In genomic region chr9:119323260-119323645, GRCm38 (mm10) we compare ENCODE assay signal across 8 mouse cellular contexts. TPM values are rescaled to one million over a fixed set of nuclear protein-coding genes. Genes with fewer than 3 reads are reported as not detected.
DNase-seq lines count a peak whose midpoint lies in the region; ATAC-seq and TF ChIP-seq lines count a peak whose summit lies in the region.

No protein-coding gene starts in this region.

- H3K27me3 ChIP-seq in cerebellum, adult 2 months (ENCODE audit: control insufficient read depth, insufficient read depth, low read length), result no peaks in the 10 kb centered on the region
- no peaks in the 10 kb centered on the region for H3K27me3 ChIP-seq in C2C12 (ENCODE audit: control insufficient read depth, insufficient read depth, insufficient read length)
- H3K27me3 ChIP-seq in forebrain, embryonic 12.5 days, result no peaks in the 10 kb centered on the region
- H3K27me3 ChIP-seq in liver, embryonic 14.5 days (ENCODE audit: control insufficient read depth, insufficient read depth, low read length), result no peaks in the 10 kb centered on the region

- H3K27ac ChIP-seq in cerebellum, adult 2 months (ENCODE audit: insufficient read depth, low read length), result peak overlapping the region; percentile 65
- peak overlapping the region; percentile 93 for H3K27ac ChIP-seq in forebrain, embryonic 12.5 days
- H3K27ac ChIP-seq in liver, embryonic 14.5 days, result peak overlapping the region; percentile 99

- no peaks in the 10 kb centered on the region for H3K36me3 ChIP-seq in C2C12 (ENCODE audit: control insufficient read depth, insufficient read depth)
- 0 out of 2 replicates have a peak, but pooled peaks cover 2% of the 10 kb centered on the region for H3K36me3 ChIP-seq in forebrain, embryonic 12.5 days (replicated peaks)
- H3K36me3 ChIP-seq in liver, embryonic 14.5 days (replicated peaks; ENCODE audit: control insufficient read depth, insufficient read depth, low read depth), result no peaks in the 10 kb centered on the region

- peak overlapping the region; percentile 92 for H3K4me2 ChIP-seq in forebrain, embryonic 12.5 days
- peak overlapping the region; percentile 99 for H3K4me2 ChIP-seq in liver, embryonic 14.5 days (ENCODE audit: low read depth)

- no peak for TF ChIP-seq EP300 in liver, embryonic 14.5 days (IDR thresholded peaks at IDR 0.05; ENCODE audit: low read depth)

- H3K9me3 ChIP-seq in forebrain, embryonic 12.5 days, result no peaks in the 10 kb centered on the region
- no peaks in the 10 kb centered on the region for H3K9me3 ChIP-seq in liver, embryonic 14.5 days (ENCODE audit: control insufficient read depth, low read length)

- TF ChIP-seq CTCF in cerebellum, adult 2 months (IDR thresholded peaks at IDR 0.05; ENCODE audit: borderline replicate concordance, insufficient read depth, low read depth, low read length), result no peak
- TF ChIP-seq CTCF in C2C12 (IDR thresholded peaks at IDR 0.05; ENCODE audit: control insufficient read depth, insufficient read depth, insufficient read length), result no peak
- no peak for TF ChIP-seq CTCF in liver, embryonic 14.5 days (IDR thresholded peaks at IDR 0.05; ENCODE audit: low read depth)

- DNase-seq in cerebellum, adult 2 months, result no peak
- no peak for DNase-seq in cerebellum, postnatal 10 days
- no peak for DNase-seq in liver, embryonic 14.5 days (ENCODE audit: low read depth in 3 of 3, low spot score in 3 of 3)
- DNase-seq in thymus, adult 18-20 months, result no peak
- DNase-seq in retina, postnatal 1 day, result no peak
- no peak for DNase-seq in left cerebral cortex, adult 9 months (ENCODE audit: low spot score in 2 of 2)

- H3K4me3 ChIP-seq in cerebellum, adult 2 months (replicated peaks; ENCODE audit: insufficient read depth, low read depth, low read length), result peak overlapping the region; percentile 66
- H3K4me3 ChIP-seq in C2C12 (ENCODE audit: insufficient read depth, poor library complexity, severe bottlenecking), result peak overlapping the region; percentile 35
- H3K4me3 ChIP-seq in forebrain, embryonic 12.5 days (replicated peaks), result peak overlapping the region; percentile 95
- peak overlapping the region; percentile 82 to 83 for H3K4me3 ChIP-seq in liver, embryonic 14.5 days (ENCODE audit: insufficient read depth in 1 of 2, low read depth in 2 of 2, low read length in 2 of 2)

- H3K79me3 ChIP-seq in C2C12 (ENCODE audit: low read depth), result peaks cover 22% of the 10 kb centered on the region

- H3K9ac ChIP-seq in forebrain, embryonic 12.5 days, result peak overlapping the region; percentile 85
- peak overlapping the region; percentile 94 for H3K9ac ChIP-seq in liver, embryonic 14.5 days (replicated peaks)

- peaks cover 40% of the 10 kb centered on the region for H3K79me2 ChIP-seq in C2C12 (ENCODE audit: control insufficient read depth, insufficient read depth)

- TF ChIP-seq POLR2A in cerebellum, adult 2 months (IDR thresholded peaks at IDR 0.05; ENCODE audit: borderline replicate concordance, insufficient read depth, low read length), result no peak

- no peak for ATAC-seq in forebrain, embryonic 12.5 days (ENCODE audit: low FRiP score)
- ATAC-seq in liver, embryonic 14.5 days (ENCODE audit: insufficient read depth), result no peak

- H3ac ChIP-seq in C2C12 (ENCODE audit: control insufficient read depth, insufficient read length, low read depth), result peak overlapping the region; percentile 51

- 3% methylated on average over 9 of the region's 9 CpGs for WGBS in cerebellum, adult 2 months
- WGBS in forebrain, embryonic 12.5 days, result 4% methylated on average over 9 of the region's 9 CpGs
- 2% methylated on average over 9 of the region's 9 CpGs for WGBS in liver, embryonic 14.5 days (ENCODE audit: insufficient replicate concordance)

- H3K4me1 ChIP-seq in cerebellum, adult 2 months (ENCODE audit: control insufficient read depth, insufficient read depth, low read length), result no peaks in the 10 kb centered on the region
- peaks cover 20% of the 10 kb centered on the region for H3K4me1 ChIP-seq in forebrain, embryonic 12.5 days
- H3K4me1 ChIP-seq in liver, embryonic 14.5 days (replicated peaks; ENCODE audit: control insufficient read depth in 2 of 2, insufficient read depth in 2 of 2, low read length in 1 of 2), result peaks cover 11 to 18% of the 10 kb centered on the region in 2 experiments; a peak in 3 of 4 replicates

TF ChIP-seq in C2C12, 6 proteins besides CTCF, POLR2A, EP300 and RAD21:
- TF ChIP-seq MYOD1 (IDR thresholded peaks at IDR 0.05; ENCODE audit: control insufficient read depth, insufficient read length, low read depth), result no peak
- TF ChIP-seq USF1 (IDR thresholded peaks at IDR 0.05; ENCODE audit: low read depth), result no peak
- TF ChIP-seq CEBPB (IDR thresholded peaks at IDR 0.05; ENCODE audit: low read depth), result no peak
- TF ChIP-seq MYOG (IDR thresholded peaks at IDR 0.05; ENCODE audit: control insufficient read depth, extremely low read depth, insufficient read length), result no peak
- no peak for TF ChIP-seq FOSL1 (IDR thresholded peaks at IDR 0.05; ENCODE audit: insufficient read depth, low read length, poor library complexity, severe bottlenecking)
- TF ChIP-seq MAX (IDR thresholded peaks at IDR 0.05), result no peak

RNA-seq across cellular contexts. Expression of gene Oxsr1, which starts 1.0 kb away (rescaled TPM):
- polyA plus RNA-seq in cerebellum, adult 2 months (2012; rRNA removed), result 45.7 and 47.9 TPM in 2 replicates
- 13.0 TPM for polyA plus RNA-seq in C2C12 (2012; fragmentation: generic; extraction: Trizol)
- polyA plus RNA-seq in forebrain, embryonic 12.5 days (2016; fragmentation: Nextera tagmentation; extraction: Ambion mirVana), result 19.9 and 21.6 TPM in 2 replicates
- polyA plus RNA-seq in liver, embryonic 14.5 days (2012; rRNA removed), result 8.3 and 11.8 TPM in 2 replicates
- polyA plus RNA-seq in liver, embryonic 14.5 days (2014; fragmentation: Nextera tagmentation; extraction: Ambion mirVana), result 4.9 and 6.3 TPM in 2 replicates

RNA-seq across cellular contexts. Expression of gene Acaa1a, which starts 16.2 kb away (rescaled TPM):
- 135 and 139 TPM in 2 replicates for polyA plus RNA-seq in cerebellum, adult 2 months (2012; rRNA removed)
- polyA plus RNA-seq in C2C12 (2012; fragmentation: generic; extraction: Trizol), result 50.9 TPM
- polyA plus RNA-seq in forebrain, embryonic 12.5 days (2016; fragmentation: Nextera tagmentation; extraction: Ambion mirVana), result 73.4 and 75.9 TPM in 2 replicates
- polyA plus RNA-seq in liver, embryonic 14.5 days (2012; rRNA removed), result 26.6 and 27.3 TPM in 2 replicates
- polyA plus RNA-seq in liver, embryonic 14.5 days (2014; fragmentation: Nextera tagmentation; extraction: Ambion mirVana), result 28.4 and 30.6 TPM in 2 replicates

RNA-seq across cellular contexts. Expression of gene Myd88, which starts 18.0 kb away (rescaled TPM):
- polyA plus RNA-seq in cerebellum, adult 2 months (2012; rRNA removed), result 5.4 and 6.1 TPM in 2 replicates
- 19.5 TPM for polyA plus RNA-seq in C2C12 (2012; fragmentation: generic; extraction: Trizol)
- polyA plus RNA-seq in forebrain, embryonic 12.5 days (2016; fragmentation: Nextera tagmentation; extraction: Ambion mirVana), result 5.6 and 5.9 TPM in 2 replicates
- 5.8 and 6.4 TPM in 2 replicates for polyA plus RNA-seq in liver, embryonic 14.5 days (2012; rRNA removed)
- 15.0 and 15.8 TPM in 2 replicates for polyA plus RNA-seq in liver, embryonic 14.5 days (2014; fragmentation: Nextera tagmentation; extraction: Ambion mirVana)

RNA-seq across cellular contexts. Expression of gene Xylb, which starts 33.9 kb away (rescaled TPM):
- polyA plus RNA-seq in cerebellum, adult 2 months (2012; rRNA removed), result 5.9 and 6.1 TPM in 2 replicates
- polyA plus RNA-seq in C2C12 (2012; fragmentation: generic; extraction: Trizol), result 3.1 TPM
- polyA plus RNA-seq in forebrain, embryonic 12.5 days (2016; fragmentation: Nextera tagmentation; extraction: Ambion mirVana), result 7.0 and 7.4 TPM in 2 replicates
- 3.3 and 4.8 TPM in 2 replicates for polyA plus RNA-seq in liver, embryonic 14.5 days (2012; rRNA removed)
- polyA plus RNA-seq in liver, embryonic 14.5 days (2014; fragmentation: Nextera tagmentation; extraction: Ambion mirVana), result 2.4 and 4.2 TPM in 2 replicates

RNA-seq across cellular contexts. Expression of gene Slc22a14, which starts 42.1 kb away (rescaled TPM):
- not detected in 2 replicates for polyA plus RNA-seq in cerebellum, adult 2 months (2012; rRNA removed)
- polyA plus RNA-seq in C2C12 (2012; fragmentation: generic; extraction: Trizol), result not detected
- polyA plus RNA-seq in forebrain, embryonic 12.5 days (2016; fragmentation: Nextera tagmentation; extraction: Ambion mirVana), result not detected in 2 replicates
- not detected in 2 replicates for polyA plus RNA-seq in liver, embryonic 14.5 days (2012; rRNA removed)
- polyA plus RNA-seq in liver, embryonic 14.5 days (2014; fragmentation: Nextera tagmentation; extraction: Ambion mirVana), result not detected in 2 replicates

Comparison
In these comparisons a context has a peak if more than half of its experiments do, and no peak if none do; other contexts are left out.
1. H3K4me3 ChIP-seq: peak in every context shown above with its lines; median percentile 95 in forebrain, embryonic 12.5 days; 82 in liver, embryonic 14.5 days; 66 in cerebellum, adult 2 months; 35 in C2C12.